Mouse (Mus musculus) neutrophil, adult 5-6 weeks (primary cell): ENCODE data around the gene Cuedc2. TPM values are rescaled to one million over a fixed set of nuclear protein-coding genes. Genes with fewer than 3 reads are reported as not detected.

Experiments
- ATAC-seq: fragments of 151-379, 151-347 bp; 2 replicates; pipeline ENCODE4 v1.8.0; 2017; ENCODE audit warnings: mild to moderate bottlenecking, moderate TSS enrichment; ENCODE audit not compliant: insufficient number of reproducible peaks, poor library complexity, low FRiP score, severe bottlenecking; ENCODE audit errors: extremely low read depth
- total RNA-seq: library from RNA; stranded (forward); fragments of 200-1000 nt; gene quantifications from 2 replicates; pipeline ENCODE4 v1.2.3, GENCODE M21; 2017

Cuedc2 gene
- total RNA-seq, 1 experiment from 2014 or later, result 32.4 TPM

DNA sequence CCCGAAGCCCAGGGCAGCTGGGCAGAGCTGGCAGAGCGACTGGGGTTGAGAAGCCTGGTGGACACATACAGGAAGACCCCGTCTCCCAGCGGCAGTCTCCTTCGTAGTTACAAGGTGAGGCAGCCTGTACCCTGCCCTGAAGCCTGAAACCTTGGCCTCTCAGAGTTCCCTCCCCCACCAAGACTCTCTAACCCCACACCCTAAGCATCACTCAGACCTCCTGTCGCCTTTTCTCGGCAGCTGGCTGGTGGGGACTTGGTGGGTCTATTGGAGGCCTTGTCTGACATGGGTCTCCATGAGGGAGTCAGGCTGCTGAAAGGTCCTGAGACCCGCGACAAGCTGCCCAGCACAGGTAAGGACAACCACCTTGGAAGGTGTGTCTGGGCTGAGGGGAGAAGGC is 27.2 kb downstream of the Cuedc2 start:
- no peak for ATAC-seq

DNA sequence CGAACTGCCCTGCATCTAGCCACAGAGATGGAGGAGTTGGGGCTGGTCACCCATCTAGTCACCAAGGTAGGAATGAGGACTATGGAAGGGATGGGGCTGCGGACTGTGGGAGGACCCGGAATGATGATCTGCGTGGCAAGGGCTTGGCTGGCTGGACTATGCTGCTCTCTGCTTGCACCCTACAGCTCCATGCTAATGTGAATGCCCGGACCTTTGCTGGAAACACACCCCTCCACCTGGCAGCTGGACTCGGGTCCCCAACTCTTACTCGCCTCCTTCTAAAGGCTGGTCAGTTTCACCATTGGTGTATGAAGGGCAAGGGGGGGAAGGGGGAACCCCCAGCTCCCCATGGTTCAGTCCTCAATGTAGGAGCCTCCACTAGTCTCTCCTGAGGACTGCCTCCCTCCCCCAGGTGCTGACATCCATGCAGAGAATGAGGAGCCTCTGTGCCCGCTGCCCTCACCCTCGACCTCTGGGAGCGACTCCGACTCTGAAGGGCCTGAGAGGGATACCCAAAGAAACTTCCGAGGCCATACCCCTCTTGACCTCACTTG is 28.1 kb downstream of the Cuedc2 start:
- no peak for ATAC-seq

GRCm38 (mm10) chr19:46309651-46310305 is 28.7 kb downstream of the Cuedc2 start:
- no peak for ATAC-seq

DNA sequence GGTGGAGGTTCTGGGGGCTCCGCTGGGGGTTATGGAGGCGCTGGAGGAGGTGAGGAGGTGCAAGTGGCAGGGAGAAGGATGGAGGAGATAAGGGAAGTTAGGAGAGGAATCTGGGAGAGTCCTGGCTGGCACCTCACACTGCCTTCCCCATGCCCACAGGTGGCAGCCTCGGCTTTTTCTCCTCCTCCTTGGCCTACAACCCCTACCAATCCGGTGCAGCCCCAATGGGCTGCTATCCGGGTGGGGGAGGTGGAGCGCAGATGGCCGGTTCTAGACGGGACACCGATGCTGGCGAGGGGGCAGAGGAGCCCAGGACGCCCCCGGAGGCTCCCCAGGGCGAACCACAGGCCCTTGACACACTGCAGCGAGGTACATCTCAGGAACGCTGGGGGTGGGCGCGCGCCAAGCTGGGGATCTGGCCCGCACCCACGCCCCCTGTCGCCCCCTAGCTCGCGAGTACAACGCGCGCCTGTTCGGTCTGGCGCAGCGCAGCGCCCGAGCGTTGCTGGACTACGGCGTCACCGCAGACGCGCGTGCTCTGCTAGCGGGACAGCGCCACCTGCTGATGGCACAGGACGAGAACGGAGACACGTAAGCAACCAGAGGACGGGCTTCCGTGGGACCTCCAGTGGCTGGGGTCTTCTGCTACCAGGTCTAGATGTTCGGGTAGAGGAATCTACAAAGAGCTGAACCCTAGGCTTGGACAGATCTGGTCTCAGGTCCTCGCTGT is 29.6 kb downstream of the Cuedc2 start:
- peak; percentile 34; the same call in 1 of the 2 replicates for ATAC-seq

DNA sequence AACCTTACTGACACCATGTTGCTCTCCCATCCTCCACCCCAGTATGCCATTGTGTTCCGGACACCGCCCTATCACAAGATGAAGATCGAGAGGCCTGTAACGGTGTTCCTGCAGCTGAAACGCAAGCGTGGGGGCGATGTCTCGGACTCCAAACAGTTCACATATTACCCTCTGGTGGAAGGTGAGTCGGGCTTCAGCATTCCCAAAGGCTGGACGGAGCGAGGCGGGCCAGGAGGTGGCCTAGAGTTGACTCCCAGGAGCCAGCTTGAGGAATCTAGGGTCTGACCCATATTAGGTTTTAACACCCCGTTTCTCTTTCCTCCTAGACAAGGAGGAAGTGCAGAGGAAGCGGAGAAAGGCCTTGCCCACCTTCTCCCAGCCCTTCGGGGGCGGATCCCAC is 30.2 kb downstream of the Cuedc2 start:
- no peak for ATAC-seq

DNA sequence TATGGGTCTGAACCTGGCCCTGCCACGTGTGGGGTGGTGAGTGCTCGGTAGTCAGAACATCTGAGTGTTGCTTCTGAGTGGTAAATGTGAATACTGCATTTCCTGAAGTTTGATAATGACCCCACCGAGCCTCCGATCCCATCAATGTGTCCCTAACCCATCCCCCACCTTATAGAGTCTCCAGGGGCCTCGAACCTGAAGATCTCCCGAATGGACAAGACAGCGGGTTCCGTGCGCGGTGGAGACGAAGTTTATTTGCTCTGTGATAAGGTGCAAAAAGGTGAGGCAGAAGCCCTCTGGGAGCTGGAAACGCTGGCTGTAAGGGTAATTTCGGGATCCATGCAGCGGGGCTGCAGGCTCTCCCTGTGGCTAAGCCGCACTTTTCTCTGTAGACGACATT is 30.7 kb downstream of the Cuedc2 start:
- ATAC-seq, result no peak

DNA sequence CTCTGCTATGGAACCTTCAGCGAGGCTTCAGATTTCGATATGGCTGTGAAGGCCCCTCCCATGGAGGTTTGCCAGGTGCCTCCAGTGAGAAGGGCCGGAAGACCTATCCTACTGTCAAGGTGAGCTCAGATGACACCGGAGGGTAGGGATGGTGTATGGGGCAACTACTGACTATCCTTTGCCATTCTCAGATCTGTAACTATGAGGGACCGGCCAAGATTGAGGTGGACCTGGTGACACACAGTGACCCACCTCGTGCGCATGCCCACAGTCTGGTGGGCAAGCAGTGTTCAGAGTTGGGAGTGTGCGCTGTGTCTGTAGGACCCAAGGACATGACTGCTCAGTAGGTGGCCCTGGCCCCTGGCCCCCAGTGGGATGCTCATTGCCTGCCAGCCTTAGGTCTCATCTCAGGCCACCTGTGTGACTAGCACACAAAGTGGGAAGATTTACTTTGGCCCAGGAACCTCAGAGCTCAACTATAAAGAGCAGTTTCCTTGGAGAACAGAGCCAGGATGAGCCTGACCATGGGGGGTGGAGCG is 31.7 kb downstream of the Cuedc2 start:
- ATAC-seq, result no peak

- no peak for ATAC-seq
Measured at GRCm38 (mm10) chr19:46306268-46306610, 32.3 kb downstream of the Cuedc2 start.

DNA sequence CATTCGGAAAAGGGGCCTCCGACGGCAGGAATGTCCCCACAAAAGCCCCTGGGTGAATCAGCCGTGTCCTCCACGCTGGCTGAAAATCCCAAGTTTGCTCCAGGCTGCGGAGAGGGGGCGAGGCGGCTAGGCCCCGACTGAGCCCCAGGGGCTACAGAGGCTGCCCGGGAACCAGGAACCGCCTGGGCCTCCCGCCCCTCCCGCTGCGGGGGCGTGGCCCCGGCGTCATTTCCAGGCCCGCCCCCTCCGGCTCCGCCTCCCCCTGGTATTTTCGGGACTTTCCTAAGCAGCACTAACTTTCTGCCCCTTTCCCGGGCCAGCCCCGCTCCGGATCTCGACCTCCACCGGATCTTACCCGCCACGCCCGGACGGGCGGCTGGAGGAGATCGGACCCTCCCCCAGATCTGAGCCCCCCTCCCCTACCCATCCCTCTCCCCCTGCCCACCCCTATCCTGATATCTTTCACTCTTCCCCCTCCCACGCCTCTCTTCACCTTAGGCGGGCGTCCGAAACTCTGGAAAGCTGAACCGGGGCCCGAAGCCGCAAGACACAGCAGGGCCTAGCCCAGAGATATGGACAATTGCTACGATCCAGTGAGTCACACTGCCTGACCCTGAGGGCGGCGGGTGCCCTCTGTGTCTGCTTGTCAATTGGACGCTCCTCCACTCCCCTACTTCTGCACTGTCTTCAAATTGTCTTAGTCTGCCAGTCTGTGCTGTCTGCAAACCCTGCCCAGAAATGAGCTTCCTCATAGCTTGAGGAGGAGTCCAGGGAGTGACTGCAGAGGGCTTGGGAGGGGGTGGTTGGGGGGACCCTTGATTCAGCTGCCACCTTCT is 32.9 kb downstream of the Cuedc2 start:
- peak; percentile 42 for ATAC-seq

DNA sequence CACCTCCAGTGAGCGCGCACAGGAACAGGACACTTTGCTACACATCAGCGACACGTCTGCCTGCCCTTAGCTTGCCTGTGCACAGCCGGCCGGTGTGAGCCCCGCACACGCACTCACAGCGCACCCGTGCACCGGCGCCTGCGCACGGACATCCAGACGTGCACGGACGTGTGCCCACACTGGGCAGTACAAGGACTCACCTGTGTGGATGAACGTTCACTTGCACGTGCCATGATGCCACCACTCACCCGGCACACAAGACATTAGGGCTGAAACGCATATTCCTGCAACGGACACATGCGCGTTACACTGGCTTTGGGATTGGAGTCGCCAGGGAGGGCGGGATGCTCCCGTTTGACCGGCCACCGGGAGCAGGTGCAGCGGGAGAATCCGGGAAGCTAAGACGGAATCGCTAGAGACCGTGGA is 33.6 kb downstream of the Cuedc2 start:
- no peak for ATAC-seq

- ATAC-seq, result peak; percentile 68
Measured at GRCm38 (mm10) chr19:46304216-46304841, 34.2 kb downstream of the Cuedc2 start, which contains the start of gene Nfkb2. Nfkb2 (plus strand) TSS chr19:46304320.

DNA sequence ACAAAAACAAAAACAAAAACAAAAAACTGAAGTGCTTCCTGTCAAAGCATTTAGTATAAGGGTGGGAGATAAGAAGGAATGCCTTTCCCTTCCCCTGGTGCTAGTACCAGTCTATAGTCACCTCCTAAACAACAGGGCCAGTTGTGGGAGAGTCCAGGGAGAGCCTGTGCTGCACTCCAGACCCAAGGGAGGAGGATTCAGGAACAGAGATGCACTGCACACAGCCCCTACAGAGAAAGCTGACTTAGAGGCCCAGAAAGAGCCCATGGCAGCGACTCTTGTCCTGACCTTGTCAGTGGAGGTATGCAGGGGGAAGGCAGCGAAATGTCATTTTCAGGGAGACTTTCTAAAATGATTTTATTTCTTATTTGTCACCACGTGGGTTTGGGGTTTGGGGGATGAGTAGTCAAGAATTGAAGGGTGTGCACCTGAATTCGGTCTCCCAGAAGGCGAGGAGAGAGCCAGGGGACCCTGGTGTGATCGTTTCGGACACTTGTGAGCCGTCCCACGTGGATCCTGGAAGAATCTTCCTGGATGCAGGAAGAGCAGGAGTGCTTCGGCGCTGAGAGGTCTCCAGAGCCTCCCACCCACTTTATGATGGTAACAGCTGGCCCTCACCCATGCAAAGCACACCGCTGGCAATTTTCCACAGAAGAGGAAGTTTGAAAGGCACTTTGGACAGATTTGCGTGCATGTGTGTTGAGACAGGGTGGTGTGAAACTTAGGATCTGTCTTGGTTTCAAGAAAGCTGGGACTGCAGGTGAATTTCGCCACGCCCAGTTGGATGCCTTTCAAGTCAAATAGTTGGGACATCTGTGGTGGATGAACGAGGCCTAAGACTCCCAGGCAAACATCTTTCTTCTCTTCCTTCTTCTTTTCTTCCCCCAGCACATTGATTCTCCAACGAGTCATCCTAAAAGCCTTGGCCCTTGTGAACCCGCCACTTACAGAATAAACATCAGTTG is 35.0 kb downstream of the Cuedc2 start:
- ATAC-seq, result no peak

GRCm38 (mm10) chr19:46302551-46302950 is 36.0 kb downstream of the Cuedc2 start:
- ATAC-seq, result no peak

- no peak for ATAC-seq
Measured at GRCm38 (mm10) chr19:46300294-46301045, 38.0 kb downstream of the Cuedc2 start.

- no peak for ATAC-seq
Measured at GRCm38 (mm10) chr19:46296938-46297337, 41.6 kb downstream of the Cuedc2 start.

GRCm38 (mm10) chr19:46290535-46291105 is 47.9 kb downstream of the Cuedc2 start:
- ATAC-seq, result no peak

- ATAC-seq, result no peak
Measured at GRCm38 (mm10) chr19:46287566-46287965, 50.9 kb downstream of the Cuedc2 start.
